Mouse (Mus musculus) neural tube, embryonic 13.5 days (tissue): ENCODE data around the gene E2f2. TPM values are rescaled to one million over a fixed set of nuclear protein-coding genes. Genes with fewer than 3 reads are reported as not detected.

Source experiments
- ATAC-seq: fragments of 200-750 bp; cut with Nextera tagmentation; 2 replicates; pipeline ENCODE4 v1.8.0; 2017; ENCODE audit warnings: low read depth, mild to moderate bottlenecking, moderate TSS enrichment, moderate library complexity
- H3K27ac ChIP-seq: fragments of 300-500 bp; sonication (generic); replicated peaks from 2 replicates; pipeline ENCODE4 v1.5.1; 2015; ENCODE audit warnings: moderate library complexity, mild to moderate bottlenecking, inconsistent platforms
- H3K27me3 ChIP-seq: fragments of 300-500 bp; sonication (generic); 2 replicates; pipeline ENCODE4 v1.6.1; 2015; ENCODE audit warnings: mild to moderate bottlenecking, inconsistent platforms
- H3K36me3 ChIP-seq: fragments of 300-500 bp; sonication (generic); 2 replicates; pipeline ENCODE4 v1.6.1; 2015; ENCODE audit warnings: mild to moderate bottlenecking, inconsistent platforms
- H3K4me1 ChIP-seq: fragments of 300-500 bp; sonication (generic); replicated peaks from 2 replicates; pipeline ENCODE4 v1.6.1; 2015; ENCODE audit warnings: inconsistent platforms
- H3K4me2 ChIP-seq: fragments of 300-500 bp; sonication (generic); 2 replicates; pipeline ENCODE4 v1.6.1; 2015; ENCODE audit warnings: inconsistent platforms, mild to moderate bottlenecking, moderate library complexity
- H3K4me3 ChIP-seq: fragments of 300-500 bp; sonication (generic); 2 replicates; pipeline ENCODE4 v1.5.1; 2015; ENCODE audit warnings: mild to moderate bottlenecking, inconsistent platforms
- H3K9ac ChIP-seq: fragments of 300-500 bp; sonication (generic); 2 replicates; pipeline ENCODE4 v1.6.1; 2015; ENCODE audit warnings: moderate library complexity, mild to moderate bottlenecking, inconsistent platforms
- H3K9me3 ChIP-seq: fragments of 300-500 bp; sonication (generic); 2 replicates; pipeline ENCODE4 v1.6.1; 2016; ENCODE audit warnings: inconsistent platforms
- WGBS: fragments of 180-500 bp; shearing (Covaris S2); methylation state at CpG from one replicate; pipeline ENCODE4 v1.1.7; 2015; 5-methylcytosine and 5-hydroxymethylcytosine counted together
- polyA plus RNA-seq: library from polyadenylated mRNA; unstranded; fragments of >200 nt; fragmentation: Nextera tagmentation; extraction: Ambion mirVana; gene quantifications from 2 replicates; pipeline ENCODE4 v1.2.1, GENCODE M21; 2015

E2f2 gene
- polyA plus RNA-seq, 1 experiment from 2014 or later, result 2.5 TPM

GRCm38 (mm10) chr4:136135874-136136728 lies 36.1 kb upstream of the E2f2 start:
- WGBS, result 26% methylated on average over 9 of the region's 9 CpGs
- Histone ChIP-seq H3K4me1 (peaks cover 68% of the 10 kb centered on the region), H3K4me3 (peak overlapping the region; percentile 38), H3K27me3 (no peaks in the 10 kb centered on the region), H3K4me2 (peak overlapping the region; percentile 68), H3K36me3 (no peaks in the 10 kb centered on the region), H3K9ac (peak overlapping the region; percentile 78), H3K9me3 (no peaks in the 10 kb centered on the region), H3K27ac (peak overlapping the region; percentile 98)
- peak; percentile 32; the same call in 1 of the 2 replicates for ATAC-seq

- no peaks in the 10 kb centered on the region for H3K9me3 ChIP-seq
- H3K4me3 ChIP-seq, result no peak overlapping the region
- peaks cover 88% of the 10 kb centered on the region for H3K4me1 ChIP-seq
- no peak for ATAC-seq
- H3K36me3 ChIP-seq, result no peaks in the 10 kb centered on the region
- peak overlapping the region; percentile 57 for H3K4me2 ChIP-seq
- 55% methylated on average over 17 of the region's 17 CpGs for WGBS
- H3K27ac ChIP-seq, result peak overlapping the region; percentile 93
- H3K27me3 ChIP-seq, result no peaks in the 10 kb centered on the region; the same call in 1 of the 2 replicates
- H3K9ac ChIP-seq, result 0 out of 2 replicates have a peak overlapping the region, but pooled peaks have one; percentile 58
Observed at GRCm38 (mm10) chr4:136139326-136140110, 32.7 kb upstream of the E2f2 start.

GRCm38 (mm10) chr4:136140327-136141250 lies 31.6 kb upstream of the E2f2 start:
- peaks cover 10% of the 10 kb centered on the region; the same call in 1 of the 2 replicates for H3K27me3 ChIP-seq
- H3K4me2 ChIP-seq, result peak overlapping the region; percentile 57
- H3K36me3 ChIP-seq, result no peaks in the 10 kb centered on the region
- peak overlapping the region; percentile 29 for H3K4me3 ChIP-seq
- ATAC-seq, result peak; percentile 81
- H3K4me1 ChIP-seq, result peaks cover 87% of the 10 kb centered on the region
- 6% methylated on average over 31 of the region's 31 CpGs for WGBS
- peak overlapping the region; percentile 58 for H3K9ac ChIP-seq
- no peaks in the 10 kb centered on the region for H3K9me3 ChIP-seq
- peak overlapping the region; percentile 93 for H3K27ac ChIP-seq

GRCm38 (mm10) chr4:136142267-136143192 lies 29.7 kb upstream of the E2f2 start:
- peak overlapping the region; percentile 57; the same call in 1 of the 2 replicates for H3K4me3 ChIP-seq
- H3K4me1 ChIP-seq, result peaks cover 93% of the 10 kb centered on the region

GRCm38 (mm10) chr4:136143193-136143976 lies 28.8 kb upstream of the E2f2 start, which contains the start of gene Id3:
Gene Id3, plus strand, starts transcription at chr4:136143497.
- Histone ChIP-seq H3K27me3 (peaks cover 24% of the 10 kb centered on the region), H3K4me3 (peak within 1 kb of the TSS; percentile 57), H3K27ac (peak within 1 kb of the TSS; percentile 93), H3K36me3 (no peaks in the 10 kb centered on the region), H3K4me2 (peak within 1 kb of the TSS; percentile 82), H3K9ac (peak within 1 kb of the TSS; percentile 89), H3K9me3 (no peaks in the 10 kb centered on the region), H3K4me1 (peaks cover 94% of the 10 kb centered on the region)
- under 1% methylated on average over 39 of the region's 39 CpGs for WGBS
- peak; percentile 73 for ATAC-seq

More at GRCm38 (mm10) chr4:136142267-136143192, 29.7 kb upstream of the E2f2 start:
- H3K4me2 ChIP-seq, result peak overlapping the region; percentile 82
- H3K27ac ChIP-seq, result peak overlapping the region; percentile 93
- ATAC-seq, result no peak
- WGBS, result 9% methylated on average over 17 of the region's 17 CpGs
- H3K9ac ChIP-seq, result peak overlapping the region; percentile 89
- H3K27me3 ChIP-seq, result peaks cover 24% of the 10 kb centered on the region
- no peaks in the 10 kb centered on the region for H3K36me3 ChIP-seq
- no peaks in the 10 kb centered on the region for H3K9me3 ChIP-seq

- peak overlapping the region; percentile 93 for H3K27ac ChIP-seq
- H3K36me3 ChIP-seq, result no peaks in the 10 kb centered on the region
- ATAC-seq, result no peak
- under 1% methylated on average over 49 of the region's 50 CpGs for WGBS
- peaks cover 24% of the 10 kb centered on the region for H3K27me3 ChIP-seq
- peak overlapping the region; percentile 57 for H3K4me3 ChIP-seq
- H3K4me1 ChIP-seq, result peaks cover 90% of the 10 kb centered on the region
- peak overlapping the region; percentile 89 for H3K9ac ChIP-seq
- peak overlapping the region; percentile 82 for H3K4me2 ChIP-seq
- no peaks in the 10 kb centered on the region for H3K9me3 ChIP-seq
Observed at GRCm38 (mm10) chr4:136144126-136144926, 27.9 kb upstream of the E2f2 start.

- 0% methylated on average over 11 of the region's 11 CpGs for WGBS
- Histone ChIP-seq H3K4me2 (peak overlapping the region; percentile 82), H3K27me3 (peaks cover 24% of the 10 kb centered on the region), H3K9ac (peak overlapping the region; percentile 89), H3K4me3 (peak overlapping the region; percentile 57), H3K9me3 (no peaks in the 10 kb centered on the region), H3K36me3 (no peaks in the 10 kb centered on the region), H3K4me1 (peaks cover 84% of the 10 kb centered on the region), H3K27ac (peak overlapping the region; percentile 93)
- ATAC-seq, result no peak
Observed at GRCm38 (mm10) chr4:136144927-136145292, 27.3 kb upstream of the E2f2 start.

GRCm38 (mm10) chr4:136145362-136145885 lies 26.8 kb upstream of the E2f2 start:
- Histone ChIP-seq H3K27ac (peak overlapping the region; percentile 93), H3K4me1 (peaks cover 81% of the 10 kb centered on the region), H3K9ac (peak overlapping the region; percentile 89)

GRCm38 (mm10) chr4:136145991-136146711 lies 26.0 kb upstream of the E2f2 start:
- Histone ChIP-seq H3K4me3 (peak overlapping the region; percentile 57), H3K9ac (peak overlapping the region; percentile 89), H3K4me2 (peak overlapping the region; percentile 82), H3K4me1 (peaks cover 80% of the 10 kb centered on the region), H3K36me3 (no peaks in the 10 kb centered on the region), H3K27me3 (peaks cover 24% of the 10 kb centered on the region), H3K27ac (peak overlapping the region; percentile 93), H3K9me3 (no peaks in the 10 kb centered on the region)
- ATAC-seq, result no peak
- WGBS, result 12% methylated on average over 7 of the region's 7 CpGs

More at GRCm38 (mm10) chr4:136145362-136145885, 26.8 kb upstream of the E2f2 start:
- peak overlapping the region; percentile 82 for H3K4me2 ChIP-seq
- no peak for ATAC-seq
- H3K36me3 ChIP-seq, result no peaks in the 10 kb centered on the region
- no peaks in the 10 kb centered on the region for H3K9me3 ChIP-seq
- H3K27me3 ChIP-seq, result peaks cover 24% of the 10 kb centered on the region
- 9% methylated on average over 11 of the region's 11 CpGs for WGBS
- H3K4me3 ChIP-seq, result peak overlapping the region; percentile 57
